Mouse (Mus musculus) neutrophil, adult 83 days (primary cell): Measurements from ENCODE around the gene Prune1. TPM values are rescaled to one million over a fixed set of nuclear protein-coding genes. Genes with fewer than 3 reads are reported as not detected.

Source experiments
- total RNA-seq, 2 experiments: library from RNA; stranded (reverse); gene quantifications; one replicate each; pipeline ENCODE4 v1.2.4; 2023

Prune1 gene
- 10 to 100 TPM; 17.4 to 19.3 TPM for total RNA-seq

GRCm38 (mm10) chr3:95281216-95282126 is at the start of gene Prune1, which contains the start of gene Mindy1:
TSS of gene Prune1 (minus strand) at chr3:95282076.
TSS of gene Mindy1 (plus strand) at chr3:95281345.

DNA sequence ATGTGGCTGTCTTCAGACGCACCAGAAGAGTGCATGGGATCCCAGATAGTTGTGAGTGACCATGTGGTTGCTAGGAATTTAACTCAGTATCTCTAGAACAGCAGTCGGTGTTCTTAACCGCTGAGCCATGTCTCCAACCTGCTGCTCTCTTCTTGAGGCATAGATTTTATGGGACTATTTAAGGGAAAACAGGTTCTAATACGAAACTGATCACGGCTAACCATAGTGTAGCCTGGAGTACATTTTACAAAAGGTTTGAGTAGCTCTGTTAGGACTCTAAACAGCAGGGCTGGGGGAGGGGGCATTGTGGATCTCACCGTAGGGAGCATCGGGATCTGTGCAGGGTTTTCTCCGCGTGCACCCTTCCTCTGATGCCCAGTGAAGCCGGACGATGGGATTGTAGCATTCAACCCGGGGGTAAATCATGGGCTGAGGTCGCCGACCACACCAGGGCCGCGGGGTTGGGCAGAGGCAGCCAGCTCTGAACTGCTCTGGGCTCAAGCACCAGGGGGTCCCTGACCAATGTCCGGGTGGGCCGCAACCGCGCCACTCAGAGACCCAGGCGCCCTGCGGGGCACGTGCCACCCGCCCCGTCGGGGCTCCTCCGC is 32.7 kb upstream of the Prune1 start, which contains the start of gene Cers2:
Gene Cers2 (plus strand): TSS at position 306 of the 608 bp plus-strand sequence.

GRCm38 (mm10) chr3:95307100-95307499 is 25.2 kb upstream of the Prune1 start, which contains the start of gene Anxa9:
TSS of gene Anxa9 (minus strand) at chr3:95307176.

DNA sequence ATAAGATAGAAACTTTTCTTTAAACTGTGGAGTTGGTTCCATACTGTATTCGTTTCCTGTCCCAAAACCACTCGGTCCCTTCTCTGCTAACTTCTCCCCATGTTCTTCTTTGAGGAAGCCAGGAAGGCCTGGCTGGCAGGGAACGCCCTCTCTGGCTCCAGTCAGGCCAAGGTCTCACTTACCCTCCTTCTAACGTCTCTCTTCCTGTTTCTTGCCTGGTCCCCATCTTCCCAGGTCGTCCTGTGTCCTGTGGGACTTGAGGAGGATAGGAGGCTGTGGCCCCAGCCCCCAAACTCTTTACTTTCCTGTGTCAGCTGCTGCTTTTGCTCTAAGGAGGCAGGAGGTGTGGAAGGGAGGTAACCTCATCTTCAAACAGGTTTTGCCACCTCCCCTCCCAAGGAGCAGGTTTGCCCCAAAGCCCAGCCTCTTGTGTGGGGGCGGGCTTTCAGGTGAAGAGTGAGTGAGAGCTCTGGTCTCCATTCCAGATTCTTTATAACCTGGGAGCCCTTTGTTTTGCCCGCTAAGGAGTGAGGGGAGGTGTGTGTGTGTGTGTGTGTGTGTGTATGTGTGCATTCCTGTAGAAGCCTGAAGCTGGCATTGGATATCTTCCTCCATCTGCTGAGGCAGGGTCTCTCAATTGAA is 31.0 kb downstream of the Prune1 start, which contains the start of gene Bnipl:
Gene Bnipl (minus strand): TSS at position 411 of the 642 bp plus-strand sequence.

DNA sequence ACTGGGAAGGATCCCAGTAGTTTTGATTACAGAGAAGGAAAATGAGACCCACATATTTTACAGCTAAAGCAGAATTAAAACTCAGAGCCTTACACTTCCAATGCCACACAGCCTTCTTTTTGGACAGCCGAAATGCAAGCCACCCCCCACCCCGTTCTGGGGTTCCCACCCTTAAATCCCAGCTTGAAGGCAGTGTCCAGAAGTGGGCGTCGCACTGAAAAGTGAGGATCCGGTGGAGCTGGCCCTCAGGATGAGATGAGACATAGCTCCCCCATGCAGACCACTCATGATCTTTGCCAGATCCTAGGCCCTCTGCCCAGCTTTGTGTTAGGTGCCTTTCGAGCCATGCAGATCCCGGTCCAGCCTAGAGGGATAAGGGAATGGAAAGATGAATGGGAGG is 40.4 kb downstream of the Prune1 start, which contains the start of gene Gm128:
Gene Gm128 (minus strand): TSS at position 101 of the 400 bp plus-strand sequence.

GRCm38 (mm10) chr3:95231298-95232221 is 50.3 kb downstream of the Prune1 start, which contains the start of gene Mllt11:
TSS of gene Mllt11 (minus strand) at chr3:95232171.

GRCm38 (mm10) chr3:95228148-95228893 is 53.6 kb downstream of the Prune1 start, which contains the start of gene Cdc42se1:
TSS of gene Cdc42se1 (plus strand) at chr3:95228732.

GRCm38 (mm10) chr3:95217255-95218134 is 64.4 kb downstream of the Prune1 start, which contains the start of gene Gabpb2:
TSS of gene Gabpb2 (minus strand) at chr3:95217916.

Other genes with a start within 250 kb of the Prune1 start
- gene Psmd4, start 239.5 kb downstream of the Prune1 start, total RNA-seq: 10 to 100 TPM; 92.0 to 99.5 TPM
- gene Pip5k1a, start 175.1 kb downstream of the Prune1 start, total RNA-seq: 10 to 100 TPM; 20.7 to 26.5 TPM
- gene Vps72, start 171.1 kb downstream of the Prune1 start, total RNA-seq: 10 to 100 TPM; 31.0 to 35.0 TPM
- gene Tmod4, start 157.6 kb downstream of the Prune1 start, total RNA-seq: 1 to 10 TPM in 1 of 2 experiments, under 1 TPM in 1; 0.99 to 1.6 TPM
- gene Scnm1, start 148.1 kb downstream of the Prune1 start, total RNA-seq: 10 to 100 TPM; 42.7 to 50.8 TPM
- gene Lysmd1, start 148.0 kb downstream of the Prune1 start, total RNA-seq: 1 to 10 TPM; 2.6 to 3.2 TPM
- gene Tnfaip8l2, start 139.7 kb downstream of the Prune1 start, total RNA-seq: 10 to 100 TPM; 78.5 to 90.9 TPM
- gene Sema6c, start 121.6 kb downstream of the Prune1 start, total RNA-seq: 1 to 10 TPM in 1 of 2 experiments, under 1 TPM in 1; 0.79 to 1.2 TPM
- gene Gabpb2, start 64.2 kb downstream of the Prune1 start, total RNA-seq: 10 to 100 TPM; 38.9 to 47.6 TPM
- gene Cdc42se1, start 53.3 kb downstream of the Prune1 start, total RNA-seq: 100 to 1,000 TPM; 224 to 236 TPM
- gene Mllt11, start 49.9 kb downstream of the Prune1 start, total RNA-seq: 1 to 10 TPM; 2.3 to 2.4 TPM
- gene Gm128, start 40.5 kb downstream of the Prune1 start, total RNA-seq: not detected
- under 1 TPM in 1 of 2 experiments, not detected in 1; 0.44 TPM for gene Bnipl, start 30.9 kb downstream of the Prune1 start, total RNA-seq
- gene Mindy1, start 731 bp downstream of the Prune1 start, total RNA-seq: 100 to 1,000 TPM; 127 to 146 TPM
- 1 to 10 TPM; 2.6 to 2.8 TPM for gene Anxa9, start 25.1 kb upstream of the Prune1 start, total RNA-seq
- gene Cers2, start 32.7 kb upstream of the Prune1 start, total RNA-seq: 100 to 1,000 TPM; 130 to 136 TPM
- 10 to 100 TPM; 20.0 to 21.0 TPM for gene Setdb1, start 75.1 kb upstream of the Prune1 start, total RNA-seq
- not detected for gene 4930558C23Rik, start 120.8 kb upstream of the Prune1 start, total RNA-seq
- gene Arnt, start 152.3 kb upstream of the Prune1 start, total RNA-seq: 10 to 100 TPM; 53.9 to 57.9 TPM
- gene Ctsk, start 217.2 kb upstream of the Prune1 start, total RNA-seq: 1 to 10 TPM in 1 of 2 experiments, under 1 TPM in 1; 0.97 to 1.5 TPM
- 100 to 1,000 TPM; 215 to 257 TPM for gene Ctss, start 244.7 kb upstream of the Prune1 start, total RNA-seq